Mouse (Mus musculus): ENCODE data around the gene Gm11564.
"Not testable (repeated sequence)": the region's sequence is repeated elsewhere in the genome, so short reads cannot be mapped to it uniquely, and the experiment has no call there.

The Gm11564 gene

GRCm38 (mm10) chr11:99815566-99815965 lies at the start of gene Gm11564:
Gene Gm11564, minus strand, starts transcription at chr11:99815666.
- not testable (repeated sequence) for DNase-seq

GRCm38 (mm10) chr11:99864176-99864575 lies 48.7 kb upstream of the Gm11564 start, which contains the start of gene Gm11559:
Gene Gm11559, plus strand, starts transcription at chr11:99864476.
- not testable (repeated sequence) for DNase-seq

DNA sequence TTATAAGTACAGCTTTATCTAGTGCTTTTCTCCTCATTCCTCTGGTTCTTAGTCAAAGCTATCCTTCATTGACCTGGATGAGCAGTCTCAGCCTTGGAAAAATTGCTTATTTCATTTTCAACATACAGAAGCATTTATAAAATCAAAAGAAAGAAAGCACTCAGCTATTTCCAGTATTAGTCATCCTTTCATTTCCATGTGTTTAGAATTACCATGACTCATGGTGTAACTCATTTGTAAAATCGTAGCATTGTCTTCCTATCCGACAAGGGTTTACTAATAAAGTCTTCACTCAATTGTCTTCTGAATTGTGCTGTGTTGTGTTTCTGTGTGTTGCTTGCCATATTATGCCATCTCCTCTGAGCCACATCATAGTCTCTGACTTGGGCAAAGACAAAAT lies 43.3 kb upstream of the Gm11564 start:
- no peak for DNase-seq

- no peak for DNase-seq
Observed at GRCm38 (mm10) chr11:99857617-99858016, 42.2 kb upstream of the Gm11564 start, which contains the start of gene Gm11568. Gene Gm11568, plus strand, starts transcription at chr11:99857917.

GRCm38 (mm10) chr11:99854121-99854520 lies 38.7 kb upstream of the Gm11564 start:
- no peak for DNase-seq

- DNase-seq, result no peak
Observed at GRCm38 (mm10) chr11:99851508-99851907, 36.0 kb upstream of the Gm11564 start, which contains the start of gene Krtap4-16. Gene Krtap4-16, minus strand, starts transcription at chr11:99851608.

DNA sequence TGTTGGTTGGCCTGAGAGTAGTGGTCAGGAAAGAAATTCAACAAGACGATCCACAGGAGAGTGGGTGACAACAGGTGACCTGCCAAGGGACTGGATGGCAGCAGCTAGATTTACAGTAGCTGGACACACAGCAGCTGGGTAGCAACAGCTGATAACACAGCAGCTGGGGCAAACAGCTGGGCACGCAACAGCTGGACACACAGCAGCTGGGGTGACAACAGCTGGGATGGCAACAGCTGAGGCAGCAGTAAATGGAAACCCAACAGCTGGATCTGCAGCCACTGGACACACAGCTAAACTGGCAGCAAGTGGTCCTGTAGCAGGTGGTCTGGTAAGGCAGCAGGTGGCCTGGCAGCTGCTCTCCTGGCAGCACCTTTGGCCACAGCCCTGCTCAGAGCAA lies 31.3 kb upstream of the Gm11564 start:
- no peak for DNase-seq

DNA sequence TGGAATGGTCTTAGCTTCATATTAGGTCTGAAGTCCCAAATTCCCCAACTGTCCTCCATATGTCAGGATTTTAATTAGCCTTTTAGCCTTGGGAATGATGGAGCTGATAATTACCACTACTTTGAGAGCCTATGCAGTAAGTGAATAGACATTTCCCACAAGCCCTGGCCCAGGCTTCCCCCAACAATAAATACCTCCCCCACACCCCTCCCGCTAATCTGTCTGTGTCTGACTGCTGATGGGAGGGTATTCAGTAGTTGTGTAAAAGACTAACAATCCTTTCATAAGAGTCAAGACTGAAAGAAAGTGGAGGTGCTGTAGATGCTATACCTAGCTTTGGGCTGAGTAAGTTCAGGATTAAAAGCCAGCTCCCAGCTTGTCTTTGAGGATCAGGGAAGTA lies 26.7 kb upstream of the Gm11564 start:
- no peak for DNase-seq

DNA sequence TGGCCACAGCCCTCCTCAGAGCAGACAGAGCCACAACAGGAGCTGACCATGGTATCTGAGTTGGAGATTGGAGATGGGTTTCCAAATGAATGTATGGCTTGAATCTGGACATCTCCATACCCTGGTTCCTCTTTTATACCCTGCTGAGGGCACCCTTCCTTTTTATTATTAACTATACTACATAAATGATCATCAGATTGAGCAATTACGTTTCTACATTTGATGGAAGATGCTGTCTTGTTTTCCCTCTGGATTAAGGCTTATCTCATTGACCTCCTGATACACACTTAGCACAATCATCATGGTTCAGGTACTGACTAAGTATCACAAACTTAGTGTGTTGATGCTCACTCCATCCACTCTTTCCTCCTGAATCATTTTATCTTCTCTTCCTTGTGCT lies 22.5 kb upstream of the Gm11564 start, which contains the start of gene 2300003K06Rik:
Gene 2300003K06Rik (minus strand): TSS at position 101 of the 400 bp plus-strand sequence.
- no peak for DNase-seq

DNA sequence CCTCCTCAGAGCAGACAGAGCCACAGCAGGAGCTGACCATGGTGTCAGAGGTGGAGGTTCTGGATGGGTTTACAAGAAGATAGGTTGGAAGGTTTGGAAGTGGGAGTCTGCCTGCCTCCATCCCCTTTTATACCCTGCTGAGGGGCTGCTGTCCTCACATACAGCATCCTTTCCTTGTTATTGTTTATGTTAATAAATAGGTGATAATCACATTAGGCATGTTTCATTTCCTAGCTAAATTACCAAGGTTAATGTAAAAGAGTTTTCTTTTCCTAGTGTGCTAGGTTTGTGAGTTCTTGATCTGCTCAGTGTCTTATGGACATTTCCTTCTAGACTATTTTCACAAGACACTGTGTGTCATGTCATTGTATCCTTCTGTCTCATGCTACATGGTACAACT lies 5.7 kb downstream of the Gm11564 start, which contains the start of gene Krtap4-13:
Gene Krtap4-13 (minus strand): TSS at position 101 of the 400 bp plus-strand sequence.
- not testable (repeated sequence) for DNase-seq

DNA sequence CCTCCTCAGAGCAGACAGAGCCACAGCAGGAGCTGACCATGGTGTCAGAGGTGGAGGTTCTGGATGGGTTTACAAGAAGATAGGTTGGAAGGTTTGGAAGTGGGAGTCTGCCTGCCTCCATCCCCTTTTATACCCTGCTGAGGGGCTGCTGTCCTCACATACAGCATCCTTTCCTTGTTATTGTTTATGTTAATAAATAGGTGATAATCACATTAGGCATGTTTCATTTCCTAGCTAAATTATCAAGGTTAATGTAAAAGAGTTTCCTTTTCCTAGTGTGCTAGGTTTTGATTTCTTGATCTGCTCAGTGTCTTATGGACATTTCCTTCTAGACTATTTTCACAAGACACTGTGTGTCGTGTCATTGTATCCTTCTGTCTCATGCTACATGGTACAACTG lies 11.1 kb downstream of the Gm11564 start, which contains the start of gene Gm11554:
Gene Gm11554 (minus strand): TSS at position 101 of the 400 bp plus-strand sequence.
- DNase-seq, result not testable (repeated sequence)

GRCm38 (mm10) chr11:99798832-99799231 lies 16.6 kb downstream of the Gm11564 start, which contains the start of gene Gm11569:
Gene Gm11569, minus strand, starts transcription at chr11:99798932.
- not testable (repeated sequence) for DNase-seq

- DNase-seq, result no peak
Observed at GRCm38 (mm10) chr11:99793367-99793766, 22.1 kb downstream of the Gm11564 start, which contains the start of gene Gm11596. Gene Gm11596, minus strand, starts transcription at chr11:99793467.

GRCm38 (mm10) chr11:99784900-99785299 lies 30.6 kb downstream of the Gm11564 start, which contains the start of gene Krtap4-9:
Gene Krtap4-9, plus strand, starts transcription at chr11:99785200.
- not testable (repeated sequence) for DNase-seq

DNA sequence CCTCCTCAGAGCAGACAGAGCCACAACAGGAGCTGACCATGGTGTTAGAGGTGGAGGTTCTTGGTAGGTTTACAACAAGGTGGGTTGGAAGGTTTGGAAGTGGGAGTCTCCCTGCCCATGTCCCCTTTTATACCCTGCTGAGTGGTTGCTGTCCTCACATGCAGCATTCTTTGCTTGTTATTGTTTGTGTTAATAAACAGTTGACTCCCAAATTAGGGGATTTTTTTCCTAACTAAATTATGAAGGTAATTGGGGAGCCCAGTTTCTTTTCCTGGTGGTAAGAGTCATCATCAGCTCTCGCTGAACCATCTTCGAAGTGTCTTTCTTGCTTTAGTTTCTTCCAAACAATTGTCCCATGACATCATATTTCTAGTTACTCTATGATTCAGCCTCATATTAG lies 34.9 kb downstream of the Gm11564 start, which contains the start of gene Krtap4-8:
Gene Krtap4-8 (minus strand): TSS at position 101 of the 400 bp plus-strand sequence.
- no peak for DNase-seq

DNA sequence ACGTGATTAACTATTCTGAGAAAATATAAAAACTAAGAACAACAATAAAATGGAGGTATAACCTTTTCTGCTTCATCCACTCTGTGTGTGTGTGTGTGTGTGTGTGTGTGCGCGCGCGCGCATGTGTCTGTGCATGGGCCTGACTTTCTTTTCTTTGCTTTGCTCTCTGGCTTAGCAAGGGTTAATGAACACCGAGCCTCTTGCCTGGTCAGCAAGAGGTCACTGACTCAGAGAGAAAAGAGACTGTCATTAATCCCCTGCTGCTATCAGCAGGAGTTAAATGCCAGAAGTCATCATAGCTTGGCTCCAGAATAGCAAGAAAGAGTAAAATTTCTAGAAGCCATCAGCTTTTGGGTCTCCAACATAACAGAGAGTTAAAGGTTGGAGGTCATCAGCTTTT lies 37.1 kb downstream of the Gm11564 start:
- no peak for DNase-seq

DNA sequence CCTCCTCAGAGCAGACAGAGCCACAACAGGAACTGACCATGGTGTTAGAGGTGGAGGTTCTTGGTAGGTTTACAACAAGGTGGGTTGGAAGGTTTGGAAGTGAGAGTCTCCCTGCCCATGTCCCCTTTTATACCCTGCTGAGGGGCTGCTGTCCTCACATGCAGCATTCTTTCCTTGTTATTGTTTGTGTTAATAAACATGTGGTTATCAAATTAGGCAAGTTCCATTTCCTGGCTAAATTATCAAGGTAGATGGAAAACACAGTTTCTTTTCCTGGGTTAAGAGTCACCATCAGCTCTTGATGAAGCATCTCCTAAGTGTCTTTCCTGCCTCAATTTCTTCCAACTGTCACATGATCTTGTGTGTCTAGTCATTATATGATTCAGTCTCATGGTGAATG lies 42.7 kb downstream of the Gm11564 start, which contains the start of gene Gm11595:
Gene Gm11595 (minus strand): TSS at position 101 of the 400 bp plus-strand sequence.
- not testable (repeated sequence) for DNase-seq

DNA sequence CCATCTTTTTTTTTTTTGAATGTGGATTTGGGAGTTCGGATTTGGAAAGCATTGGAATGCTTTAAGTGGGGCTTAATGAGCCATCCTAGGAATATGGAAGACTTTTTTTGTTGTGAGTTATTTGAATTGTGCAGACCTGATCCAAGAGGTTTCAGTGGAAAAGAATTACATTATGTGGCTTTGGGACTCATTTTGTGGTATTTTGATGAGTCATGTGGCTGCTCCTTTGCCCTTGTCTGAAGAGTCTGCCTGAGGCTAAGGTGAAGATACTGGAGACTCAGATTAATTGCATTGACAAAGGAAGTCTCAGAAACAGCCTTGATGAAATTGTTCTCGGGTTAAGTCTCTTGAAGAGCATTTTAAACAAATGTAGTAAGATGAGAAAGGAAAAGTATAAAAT lies 47.1 kb downstream of the Gm11564 start:
- no peak for DNase-seq

All from thymus, postnatal 36 days (tissue).